Mouse (Mus musculus) urinary bladder, postnatal 0 days (tissue): Measurements from ENCODE around the gene Cgas. TPM values are rescaled to one million over a fixed set of nuclear protein-coding genes. Genes with fewer than 3 reads are reported as not detected.

Experiments used
- microRNA-seq: library from miRNA; unstranded; fragments of <30 nt; microRNA quantifications from one replicate; pipeline ENCODE4, GENCODE M21; 2016
- polyA plus RNA-seq: library from polyadenylated mRNA; unstranded; fragments of >200 nt; fragmentation: Nextera tagmentation; extraction: Ambion mirVana; gene quantifications from 2 replicates; pipeline ENCODE4 v1.2.1, GENCODE M21; 2015

Gene Cgas
- 1.6 and 1.7 TPM in 2 replicates for polyA plus RNA-seq

GRCm38 (mm10) chr9:78442579-78443392, at the start of gene Cgas:
Gene Cgas, minus strand, starts transcription at chr9:78443237.

DNA sequence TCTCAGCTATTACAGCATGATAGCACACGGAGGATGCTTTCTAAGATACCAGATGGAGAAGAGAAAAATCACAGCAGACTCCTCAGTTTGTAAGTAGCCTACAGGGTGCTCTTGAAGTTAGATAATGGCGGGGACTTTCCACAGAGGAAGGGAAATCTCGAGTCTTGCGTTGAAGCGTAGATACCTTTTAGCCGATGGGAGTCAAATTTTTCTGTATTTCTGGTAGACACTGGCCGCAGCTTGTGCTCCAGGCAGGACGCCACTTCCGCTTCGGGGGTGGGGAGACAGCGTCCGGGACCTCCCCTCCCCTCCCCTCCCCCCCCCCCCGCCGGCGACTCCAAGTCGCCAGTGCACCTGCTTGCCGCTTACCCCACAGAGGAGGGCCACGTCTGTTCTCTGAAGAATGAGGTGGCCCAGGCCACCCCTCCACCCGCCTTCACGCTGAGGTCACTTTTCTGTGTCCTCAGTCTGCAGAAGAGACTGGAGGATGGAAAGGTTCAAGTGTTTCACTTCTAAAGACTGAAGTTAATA, 45.9 kb upstream of the Cgas start, which contains the start of gene Eef1a1:
Gene Eef1a1, minus strand, starts transcription at position 262 of the 531 bp plus-strand sequence.

GRCm38 (mm10) chr9:78447973-78448873, 5.2 kb upstream of the Cgas start, which contains the start of the genes Mto1 and Gm17324:
Gene Mto1, plus strand, starts transcription at chr9:78448208.
Gene Gm17324, minus strand, starts transcription at chr9:78448786.

GRCm38 (mm10) chr9:78395630-78396351, 47.2 kb downstream of the Cgas start, which contains the start of gene Ddx43:
Gene Ddx43, plus strand, starts transcription at chr9:78395777.

Small RNA genes within 50 kb of the gene (microRNA-seq; reads per million reads assigned to microRNA genes)
- gene Gm26377, result not detected

Other genes starting within 250 kb of the Cgas start
- gene Gsta1, start 212.6 kb downstream of the Cgas start, polyA plus RNA-seq, result 1.9 and 2.7 TPM in 2 replicates
- 1.4 and 1.5 TPM in 2 replicates for gene Gm3776, start 186.1 kb downstream of the Cgas start, polyA plus RNA-seq
- 0.45 TPM in 1 of 2 replicates, not detected in the other for gene Gm10639, start 153.3 kb downstream of the Cgas start, polyA plus RNA-seq
- gene Omt2a, start 128.4 kb downstream of the Cgas start, polyA plus RNA-seq, result 0.23 and 0.41 TPM in 2 replicates
- not detected in 2 replicates for gene Omt2b, start 115.6 kb downstream of the Cgas start, polyA plus RNA-seq
- 9.0 and 11.7 TPM in 2 replicates for gene Gsta2, start 87.4 kb downstream of the Cgas start, polyA plus RNA-seq
- gene Dppa5a, start 75.1 kb downstream of the Cgas start, polyA plus RNA-seq, result 4.1 TPM in 2 replicates
- gene Ooep, start 64.5 kb downstream of the Cgas start, polyA plus RNA-seq, result 32.6 and 47.5 TPM in 2 replicates
- 0.23 and 0.58 TPM in 2 replicates for gene Ddx43, start 47.5 kb downstream of the Cgas start, polyA plus RNA-seq
- gene Mto1, start 5.0 kb upstream of the Cgas start, polyA plus RNA-seq, result 14.5 and 15.9 TPM in 2 replicates
- 0.75 and 0.99 TPM in 2 replicates for gene Gm17324, start 5.5 kb upstream of the Cgas start, polyA plus RNA-seq
- gene Eef1a1, start 45.9 kb upstream of the Cgas start, polyA plus RNA-seq, result 3,366 and 3,387 TPM in 2 replicates
- gene Slc17a5, start 144.8 kb upstream of the Cgas start, polyA plus RNA-seq, result 6.8 and 8.5 TPM in 2 replicates
- 3.0 and 3.5 TPM in 2 replicates for gene Cd109, start 172.3 kb upstream of the Cgas start, polyA plus RNA-seq